Mouse (Mus musculus): ENCODE measurements around the gene Tmem81. TPM values are rescaled to one million over a fixed set of nuclear protein-coding genes. Genes with fewer than 3 reads are reported as not detected.

Tmem81 gene
- total and polyA plus RNA-seq, 2 experiments = 1.5 to 1.8 TPM

GRCm38 (mm10) chr1:132519734-132520133 is 13.7 kb downstream of the Tmem81 start:
- Histone ChIP-seq H3K27me3 (ENCODE audit: control insufficient read depth, insufficient read depth, low read length) (no peaks in the 10 kb centered on the region), H3K4me3 (ENCODE audit: insufficient read depth, low read depth, low read length) (no peak overlapping the region), H3K27ac (replicated peaks; ENCODE audit: insufficient read depth, low read depth, low read length) (peak overlapping the region; percentile 9), H3K4me1 (ENCODE audit: control insufficient read depth, insufficient read depth, low read length) (peaks cover 7% of the 10 kb centered on the region), H3K9ac (ENCODE audit: low read depth, low read length) (no peak overlapping the region), H3K79me2 (ENCODE audit: control insufficient read depth, insufficient read depth, low read length) (no peaks in the 10 kb centered on the region), H3K36me3 (ENCODE audit: control insufficient read depth, insufficient read depth, low read length) (no peaks in the 10 kb centered on the region)
- WGBS = 31% methylated on average over 11 of the region's 11 CpGs
- no peak for TF ChIP-seq CTCF (IDR thresholded peaks at IDR 0.05; ENCODE audit: low read depth, low read length)
- TF ChIP-seq POLR2A (IDR thresholded peaks at IDR 0.05; ENCODE audit: extremely low read depth, insufficient read depth, low read length) = no peak
- DNase-seq (ENCODE audit: extremely low read depth, low read depth, low spot score) = peak; percentile 91

- peak; percentile 61 for DNase-seq (ENCODE audit: extremely low read depth, low read depth, low spot score)
- Histone ChIP-seq H3K9ac (ENCODE audit: low read depth, low read length) (no peak overlapping the region), H3K79me2 (ENCODE audit: control insufficient read depth, insufficient read depth, low read length) (no peaks in the 10 kb centered on the region), H3K27ac (replicated peaks; ENCODE audit: insufficient read depth, low read depth, low read length) (no peak overlapping the region), H3K27me3 (ENCODE audit: control insufficient read depth, insufficient read depth, low read length) (no peaks in the 10 kb centered on the region), H3K4me1 (ENCODE audit: control insufficient read depth, insufficient read depth, low read length) (peaks cover 7% of the 10 kb centered on the region), H3K36me3 (ENCODE audit: control insufficient read depth, insufficient read depth, low read length) (no peaks in the 10 kb centered on the region), H3K4me3 (ENCODE audit: insufficient read depth, low read depth, low read length) (no peak overlapping the region)
- 33% methylated on average over 2 of the region's 6 CpGs for WGBS
- TF ChIP-seq CTCF (IDR thresholded peaks at IDR 0.05; ENCODE audit: low read depth, low read length) = peak; percentile 40; the same call in 1 of the 2 replicates
- TF ChIP-seq POLR2A (IDR thresholded peaks at IDR 0.05; ENCODE audit: extremely low read depth, insufficient read depth, low read length) = no peak
Observed at GRCm38 (mm10) chr1:132520764-132521163, 14.7 kb downstream of the Tmem81 start.

- WGBS = 81% methylated on average over 8 of the region's 8 CpGs
- Histone ChIP-seq H3K79me2 (ENCODE audit: control insufficient read depth, insufficient read depth, low read length) (no peaks in the 10 kb centered on the region), H3K27ac (replicated peaks; ENCODE audit: insufficient read depth, low read depth, low read length) (no peak overlapping the region), H3K27me3 (ENCODE audit: control insufficient read depth, insufficient read depth, low read length) (no peaks in the 10 kb centered on the region), H3K4me1 (ENCODE audit: control insufficient read depth, insufficient read depth, low read length) (peaks cover 7% of the 10 kb centered on the region), H3K36me3 (ENCODE audit: control insufficient read depth, insufficient read depth, low read length) (no peaks in the 10 kb centered on the region), H3K9ac (ENCODE audit: low read depth, low read length) (no peak overlapping the region), H3K4me3 (ENCODE audit: insufficient read depth, low read depth, low read length) (no peak overlapping the region)
- TF ChIP-seq POLR2A (IDR thresholded peaks at IDR 0.05; ENCODE audit: extremely low read depth, insufficient read depth, low read length) = no peak
- TF ChIP-seq CTCF (IDR thresholded peaks at IDR 0.05; ENCODE audit: low read depth, low read length) = no peak
- no peak for DNase-seq (ENCODE audit: extremely low read depth, low read depth, low spot score)
Observed at GRCm38 (mm10) chr1:132523048-132523447, 17.0 kb downstream of the Tmem81 start.

- no peak for TF ChIP-seq POLR2A (IDR thresholded peaks at IDR 0.05; ENCODE audit: extremely low read depth, insufficient read depth, low read length)
- peak; percentile 70 for TF ChIP-seq CTCF (IDR thresholded peaks at IDR 0.05; ENCODE audit: low read depth, low read length)
Observed at GRCm38 (mm10) chr1:132523920-132524319, 17.9 kb downstream of the Tmem81 start.

GRCm38 (mm10) chr1:132525832-132526231 is 19.8 kb downstream of the Tmem81 start:
- Histone ChIP-seq H3K36me3 (ENCODE audit: control insufficient read depth, insufficient read depth, low read length) (no peaks in the 10 kb centered on the region), H3K9ac (ENCODE audit: low read depth, low read length) (no peak overlapping the region), H3K27ac (replicated peaks; ENCODE audit: insufficient read depth, low read depth, low read length) (no peak overlapping the region), H3K79me2 (ENCODE audit: control insufficient read depth, insufficient read depth, low read length) (no peaks in the 10 kb centered on the region), H3K27me3 (ENCODE audit: control insufficient read depth, insufficient read depth, low read length) (no peaks in the 10 kb centered on the region; the same call in 1 of the 2 replicates), H3K4me1 (ENCODE audit: control insufficient read depth, insufficient read depth, low read length) (no peaks in the 10 kb centered on the region), H3K4me3 (ENCODE audit: insufficient read depth, low read depth, low read length) (no peak overlapping the region)
- DNase-seq (ENCODE audit: extremely low read depth, low read depth, low spot score) = peak; percentile 70
- TF ChIP-seq POLR2A (IDR thresholded peaks at IDR 0.05; ENCODE audit: extremely low read depth, insufficient read depth, low read length) (no peak), CTCF (IDR thresholded peaks at IDR 0.05; ENCODE audit: low read depth, low read length) (peak; percentile 33; the same call in 1 of the 2 replicates)
- WGBS = 6% methylated on average over 10 of the region's 10 CpGs

More at GRCm38 (mm10) chr1:132523920-132524319, 17.9 kb downstream of the Tmem81 start:
- H3K4me1 ChIP-seq (ENCODE audit: control insufficient read depth, insufficient read depth, low read length) = peaks cover 7% of the 10 kb centered on the region
- no peaks in the 10 kb centered on the region for H3K27me3 ChIP-seq (ENCODE audit: control insufficient read depth, insufficient read depth, low read length)
- no peak overlapping the region for H3K27ac ChIP-seq (replicated peaks; ENCODE audit: insufficient read depth, low read depth, low read length)
- H3K36me3 ChIP-seq (ENCODE audit: control insufficient read depth, insufficient read depth, low read length) = no peaks in the 10 kb centered on the region
- WGBS = 38% methylated on average over 4 of the region's 4 CpGs
- H3K4me3 ChIP-seq (ENCODE audit: insufficient read depth, low read depth, low read length) = no peak overlapping the region
- H3K9ac ChIP-seq (ENCODE audit: low read depth, low read length) = no peak overlapping the region
- no peaks in the 10 kb centered on the region for H3K79me2 ChIP-seq (ENCODE audit: control insufficient read depth, insufficient read depth, low read length)
- peak; percentile 15 for DNase-seq (ENCODE audit: extremely low read depth, low read depth, low spot score)

- no peak overlapping the region for H3K9ac ChIP-seq (ENCODE audit: low read depth, low read length)
- TF ChIP-seq POLR2A (IDR thresholded peaks at IDR 0.05; ENCODE audit: extremely low read depth, insufficient read depth, low read length) (no peak), CTCF (IDR thresholded peaks at IDR 0.05; ENCODE audit: low read depth, low read length) (no peak)
- no peaks in the 10 kb centered on the region for H3K79me2 ChIP-seq (ENCODE audit: control insufficient read depth, insufficient read depth, low read length)
- H3K4me1 ChIP-seq (ENCODE audit: control insufficient read depth, insufficient read depth, low read length) = no peaks in the 10 kb centered on the region
- H3K27me3 ChIP-seq (ENCODE audit: control insufficient read depth, insufficient read depth, low read length) = no peaks in the 10 kb centered on the region; the same call in 1 of the 2 replicates
- H3K4me3 ChIP-seq (ENCODE audit: insufficient read depth, low read depth, low read length) = no peak overlapping the region
- H3K36me3 ChIP-seq (ENCODE audit: control insufficient read depth, insufficient read depth, low read length) = no peaks in the 10 kb centered on the region
- WGBS = 89% methylated on average over 13 of the region's 13 CpGs
- H3K27ac ChIP-seq (replicated peaks; ENCODE audit: insufficient read depth, low read depth, low read length) = no peak overlapping the region
- no peak for DNase-seq (ENCODE audit: extremely low read depth, low read depth, low spot score)
Observed at GRCm38 (mm10) chr1:132528071-132528470, 22.0 kb downstream of the Tmem81 start.

All from liver, adult 2 months (tissue).